Mouse (Mus musculus) spleen, postnatal 0 days (tissue): ENCODE data around the gene Tmem171. TPM values are rescaled to one million over a fixed set of nuclear protein-coding genes. Genes with fewer than 3 reads are reported as not detected.

Experiments used
- polyA plus RNA-seq: library from polyadenylated mRNA; unstranded; fragments of >200 nt; fragmentation: Nextera tagmentation; extraction: Ambion mirVana; gene quantifications from 2 replicates; pipeline ENCODE4 v1.2.1, GENCODE M21; 2015

The Tmem171 gene
- 0.18 TPM in 1 of 2 replicates, not detected in the other for polyA plus RNA-seq

DNA sequence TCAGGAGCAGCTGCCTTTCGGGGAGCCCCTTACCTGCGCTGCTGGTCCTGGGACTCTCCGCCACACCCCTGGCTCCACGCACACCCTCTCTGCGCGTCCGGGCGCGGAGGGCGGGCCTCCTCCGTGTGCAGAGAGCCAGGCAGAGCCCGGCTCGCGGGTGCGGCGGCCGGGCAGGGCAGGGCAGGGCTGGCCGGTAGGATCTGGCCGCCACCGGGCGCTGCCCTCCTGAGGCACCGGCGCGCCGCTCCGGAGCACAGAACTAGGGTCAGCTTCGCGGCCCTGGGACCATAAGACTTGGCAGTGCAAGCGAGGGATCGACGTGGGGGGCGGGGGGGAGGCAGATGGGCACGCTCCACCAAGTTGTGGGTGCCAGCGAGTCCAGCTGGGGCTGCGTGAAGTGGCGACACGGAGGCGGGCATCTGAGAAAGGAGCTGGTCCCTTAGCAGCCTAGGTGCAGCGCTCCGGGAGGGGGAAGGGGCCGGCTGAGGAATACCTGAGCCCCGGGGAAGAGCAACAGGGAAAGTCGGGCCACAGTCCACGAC, at the start of gene Tmem171:
Tmem171 (minus strand) TSS at position 62 of the 542 bp plus-strand sequence.

DNA sequence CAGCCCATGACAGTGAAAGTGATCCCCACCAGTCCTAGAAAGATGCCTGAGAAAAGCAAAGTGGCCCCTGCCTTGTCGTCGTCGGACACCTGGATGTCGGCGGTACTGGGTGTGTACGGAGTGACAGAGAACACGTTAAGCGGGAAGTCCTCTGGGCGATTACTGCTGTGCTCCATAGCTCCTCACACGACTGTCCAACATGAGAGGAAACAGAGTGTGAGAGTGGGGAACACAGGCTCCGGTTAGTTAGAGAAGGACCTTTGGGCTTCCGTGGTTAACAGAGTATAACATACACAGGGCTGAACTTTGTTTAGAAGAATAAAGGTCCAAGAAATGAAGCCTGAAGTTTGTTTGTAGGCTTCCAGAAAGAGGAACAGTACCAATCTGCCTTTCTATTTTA, 57.5 kb downstream of the Tmem171 start, which contains the start of gene Tmem174:
Tmem174 (minus strand) TSS at position 266 of the 400 bp plus-strand sequence.

Other genes with a start within 250 kb of the Tmem171 start
- 0.41 and 1.3 TPM in 2 replicates for gene Gm10320, start 202.8 kb downstream of the Tmem171 start, polyA plus RNA-seq
- not detected in 2 replicates for gene Tmem174, start 57.4 kb downstream of the Tmem171 start, polyA plus RNA-seq
- 34.2 and 35.1 TPM in 2 replicates for gene Fcho2, start 120.6 kb upstream of the Tmem171 start, polyA plus RNA-seq
- gene Tnpo1, start 231.6 kb upstream of the Tmem171 start, polyA plus RNA-seq = 21.5 and 23.6 TPM in 2 replicates